Mouse (Mus musculus): Measurements from ENCODE around the gene Sf3b1. TPM values are rescaled to one million over a fixed set of nuclear protein-coding genes. Genes with fewer than 3 reads are reported as not detected.
"Not testable (repeated sequence)": the region's sequence is repeated elsewhere in the genome, so short reads cannot be mapped to it uniquely, and the experiment has no call there.

The Sf3b1 gene
- polyA plus RNA-seq, 1 experiment from 2014 or later: 360 TPM

- 86% methylated on average over 1 of the region's 1 CpGs for WGBS
- peaks cover 5% of the 10 kb centered on the region; the same call in 1 of the 2 replicates for H3K4me1 ChIP-seq (replicated peaks)
- no peak overlapping the region for H3K27ac ChIP-seq
- no peak for ATAC-seq (ENCODE audit: insufficient number of reproducible peaks, insufficient read depth, low FRiP score, low TSS enrichment, low read depth)
- peak overlapping the region; percentile 94 for H3K4me3 ChIP-seq (replicated peaks)
- no peaks in the 10 kb centered on the region for H3K9me3 ChIP-seq
- H3K27me3 ChIP-seq: no peaks in the 10 kb centered on the region
- H3K9ac ChIP-seq (replicated peaks): no peak overlapping the region
- H3K4me2 ChIP-seq: peak overlapping the region; percentile 54
- H3K36me3 ChIP-seq: no peaks in the 10 kb centered on the region
Observed at GRCm38 (mm10) chr1:55027966-55028365, 685 bp upstream of the Sf3b1 start.

- ATAC-seq (ENCODE audit: insufficient number of reproducible peaks, insufficient read depth, low FRiP score, low TSS enrichment, low read depth): peak; percentile 43; the same call in 1 of the 2 replicates
- peak overlapping the region; percentile 94 for H3K27ac ChIP-seq
- peak overlapping the region; percentile 94 for H3K4me3 ChIP-seq (replicated peaks)
Observed at GRCm38 (mm10) chr1:55026444-55027252, 633 bp downstream of the Sf3b1 start.

DNA sequence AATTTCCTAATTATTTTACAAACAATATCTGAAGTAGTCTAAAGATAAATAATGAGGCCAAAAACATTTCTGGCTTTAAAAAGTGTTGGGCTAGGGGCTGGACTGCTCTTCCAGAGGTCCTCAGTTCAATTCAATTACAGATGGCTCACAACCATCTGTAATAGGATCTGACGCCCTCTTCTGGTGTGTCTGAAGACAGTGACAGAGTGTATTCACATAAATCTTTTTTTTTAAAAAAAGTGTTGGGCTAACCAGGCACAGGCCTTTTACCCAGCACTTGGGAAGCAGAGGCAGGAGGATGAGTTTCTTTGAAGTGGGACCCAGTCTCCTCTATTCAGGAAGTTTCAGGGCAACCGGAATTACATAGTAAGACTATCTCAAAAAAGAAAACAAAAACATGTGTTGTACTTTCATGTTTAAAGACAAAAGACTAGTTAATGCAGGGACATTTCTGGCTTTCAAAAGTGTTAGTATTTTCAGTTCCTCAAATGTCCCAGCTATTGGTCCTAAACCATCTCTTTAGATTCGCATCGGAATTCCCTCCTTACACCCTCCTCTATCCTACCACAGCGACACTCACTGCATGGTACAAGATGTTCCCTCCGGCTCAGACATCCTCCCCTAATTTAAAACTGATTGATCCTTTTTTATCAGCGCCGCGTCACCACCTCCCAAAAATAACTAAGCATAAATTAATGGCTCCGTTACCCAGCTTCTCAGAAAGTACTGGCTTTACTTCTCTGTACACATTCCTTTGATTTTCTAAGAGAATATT is 1.4 kb downstream of the Sf3b1 start:
- no peak for ATAC-seq (ENCODE audit: insufficient number of reproducible peaks, insufficient read depth, low FRiP score, low TSS enrichment, low read depth)
- peak overlapping the region; percentile 94 for H3K27ac ChIP-seq
- H3K4me2 ChIP-seq: peak overlapping the region; percentile 67
- H3K9ac ChIP-seq (replicated peaks): peak overlapping the region; percentile 98
- 14% methylated on average over 10 of the region's 10 CpGs for WGBS
- H3K27me3 ChIP-seq: no peaks in the 10 kb centered on the region
- H3K4me3 ChIP-seq (replicated peaks): peak overlapping the region; percentile 94
- no peaks in the 10 kb centered on the region for H3K9me3 ChIP-seq
- no peaks in the 10 kb centered on the region for H3K36me3 ChIP-seq
- H3K4me1 ChIP-seq (replicated peaks): peaks cover 5% of the 10 kb centered on the region; the same call in 1 of the 2 replicates

More at GRCm38 (mm10) chr1:55026444-55027252, 633 bp downstream of the Sf3b1 start:
- peaks cover 5% of the 10 kb centered on the region; the same call in 1 of the 2 replicates for H3K4me1 ChIP-seq (replicated peaks)
- H3K27me3 ChIP-seq: no peaks in the 10 kb centered on the region
- H3K36me3 ChIP-seq: no peaks in the 10 kb centered on the region
- H3K9ac ChIP-seq (replicated peaks): peak overlapping the region; percentile 98
- H3K9me3 ChIP-seq: no peaks in the 10 kb centered on the region
- WGBS: under 1% methylated on average over 55 of the region's 55 CpGs
- H3K4me2 ChIP-seq: peak overlapping the region; percentile 67

DNA sequence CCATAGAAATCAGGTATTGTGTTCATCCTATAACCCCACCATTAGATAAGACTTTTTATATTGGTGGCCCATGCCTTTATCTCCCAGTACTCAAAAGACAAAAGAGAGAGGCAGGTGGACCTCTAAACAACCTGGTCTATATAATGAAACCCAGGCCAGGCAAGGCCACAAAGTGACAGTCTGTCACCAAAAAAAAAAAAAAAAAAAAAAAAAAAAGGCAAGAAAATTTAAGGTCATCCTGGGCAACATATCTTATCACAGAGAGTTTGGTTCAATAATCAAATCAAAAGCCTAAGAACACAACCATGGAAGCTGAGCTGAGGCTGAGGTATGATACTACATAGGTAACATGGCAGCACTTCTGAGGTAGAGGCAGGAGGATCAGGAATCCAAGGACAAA is 5.4 kb downstream of the Sf3b1 start:
- H3K27me3 ChIP-seq: no peaks in the 10 kb centered on the region
- no peak overlapping the region for H3K9ac ChIP-seq (replicated peaks)
- peaks cover 5% of the 10 kb centered on the region; the same call in 1 of the 2 replicates for H3K4me1 ChIP-seq (replicated peaks)
- H3K36me3 ChIP-seq: peaks cover 22% of the 10 kb centered on the region
- H3K9me3 ChIP-seq: no peaks in the 10 kb centered on the region
- no peak for ATAC-seq (ENCODE audit: insufficient number of reproducible peaks, insufficient read depth, low FRiP score, low TSS enrichment, low read depth)
- H3K27ac ChIP-seq: no peak overlapping the region
- H3K4me2 ChIP-seq: no peak overlapping the region
- no peak overlapping the region for H3K4me3 ChIP-seq (replicated peaks)

GRCm38 (mm10) chr1:55012513-55012912 is 14.8 kb downstream of the Sf3b1 start:
- Histone ChIP-seq H3K36me3 (peaks cover 87% of the 10 kb centered on the region), H3K9me3 (no peaks in the 10 kb centered on the region)

DNA sequence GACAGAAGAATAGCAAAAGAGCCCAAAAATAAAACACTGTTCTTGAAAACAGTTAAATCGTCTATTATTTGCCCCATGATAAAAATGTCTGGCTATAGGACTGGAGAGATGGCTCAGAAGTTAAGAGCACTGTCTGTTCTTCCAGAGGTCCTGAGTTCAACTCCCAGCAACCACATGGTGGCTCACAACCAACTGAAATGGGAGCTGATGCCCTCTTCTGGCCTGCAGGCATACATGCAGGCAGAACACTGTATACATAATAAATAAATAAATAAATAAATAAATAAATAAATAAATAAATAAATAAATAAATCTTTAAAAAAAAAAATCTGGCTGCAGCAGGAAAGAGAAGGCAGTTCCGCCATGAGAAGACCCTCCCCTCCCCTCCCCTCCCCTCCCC is 19.0 kb downstream of the Sf3b1 start:
- H3K36me3 ChIP-seq: peaks cover 88% of the 10 kb centered on the region
- H3K4me2 ChIP-seq; H3K27ac ChIP-seq; H3K4me1 ChIP-seq (replicated peaks); H3K27me3 ChIP-seq; H3K4me3 ChIP-seq (replicated peaks); H3K9me3 ChIP-seq; H3K9ac ChIP-seq (replicated peaks); ATAC-seq (ENCODE audit: insufficient number of reproducible peaks, insufficient read depth, low FRiP score, low TSS enrichment, low read depth): not testable (repeated sequence)
- 75% methylated on average over 2 of the region's 2 CpGs for WGBS

More at GRCm38 (mm10) chr1:55012513-55012912, 14.8 kb downstream of the Sf3b1 start:
- no peak overlapping the region for H3K9ac ChIP-seq (replicated peaks)
- no peak overlapping the region for H3K4me3 ChIP-seq (replicated peaks)
- no peaks in the 10 kb centered on the region for H3K4me1 ChIP-seq (replicated peaks)
- H3K27me3 ChIP-seq: no peaks in the 10 kb centered on the region
- WGBS: 62% methylated on average over 3 of the region's 3 CpGs
- H3K4me2 ChIP-seq: no peak overlapping the region
- H3K27ac ChIP-seq: no peak overlapping the region
- ATAC-seq (ENCODE audit: insufficient number of reproducible peaks, insufficient read depth, low FRiP score, low TSS enrichment, low read depth): no peak

- no peaks in the 10 kb centered on the region for H3K4me1 ChIP-seq (replicated peaks)
- WGBS: 96% methylated on average over 5 of the region's 5 CpGs
- H3K27me3 ChIP-seq: no peaks in the 10 kb centered on the region
- no peak for ATAC-seq (ENCODE audit: insufficient number of reproducible peaks, insufficient read depth, low FRiP score, low TSS enrichment, low read depth)
- no peak overlapping the region for H3K9ac ChIP-seq (replicated peaks)
- H3K27ac ChIP-seq: no peak overlapping the region
- H3K4me2 ChIP-seq: no peak overlapping the region
- no peak overlapping the region for H3K4me3 ChIP-seq (replicated peaks)
- H3K9me3 ChIP-seq: no peaks in the 10 kb centered on the region
- H3K36me3 ChIP-seq: peaks cover 85% of the 10 kb centered on the region
Observed at GRCm38 (mm10) chr1:54993581-54993980, 33.7 kb downstream of the Sf3b1 start.

- H3K4me2 ChIP-seq: no peak overlapping the region
- H3K27me3 ChIP-seq: no peaks in the 10 kb centered on the region
- H3K9ac ChIP-seq (replicated peaks): no peak overlapping the region
- no peak overlapping the region for H3K27ac ChIP-seq
- no peak for ATAC-seq (ENCODE audit: insufficient number of reproducible peaks, insufficient read depth, low FRiP score, low TSS enrichment, low read depth)
- peaks cover 60% of the 10 kb centered on the region for H3K36me3 ChIP-seq
- 94% methylated on average over 5 of the region's 5 CpGs for WGBS
- no peaks in the 10 kb centered on the region for H3K4me1 ChIP-seq (replicated peaks)
- H3K4me3 ChIP-seq (replicated peaks): no peak overlapping the region
- H3K9me3 ChIP-seq: no peaks in the 10 kb centered on the region
Observed at GRCm38 (mm10) chr1:54986248-54986647, 41.0 kb downstream of the Sf3b1 start.

DNA sequence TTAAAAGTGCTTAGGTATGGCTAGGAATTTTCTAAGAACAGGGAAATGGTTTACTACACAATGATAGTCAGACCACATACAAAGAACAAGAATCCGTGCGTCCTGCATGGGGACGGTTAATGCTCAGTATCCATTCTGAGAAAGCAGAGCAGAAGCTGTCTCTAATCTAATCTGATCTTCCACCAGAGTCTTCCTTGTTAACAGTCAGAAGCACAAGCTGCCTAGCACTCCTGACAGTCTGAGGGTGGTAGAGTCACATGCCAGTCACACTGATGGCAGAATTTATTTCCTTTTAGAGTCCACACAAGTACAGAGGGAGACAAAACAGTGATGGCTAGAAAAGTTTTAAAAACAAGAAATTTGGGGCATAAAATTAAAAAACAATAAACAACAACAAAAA is 41.5 kb downstream of the Sf3b1 start:
- no peak overlapping the region for H3K27ac ChIP-seq
- H3K9ac ChIP-seq (replicated peaks): no peak overlapping the region
- H3K36me3 ChIP-seq: peaks cover 56% of the 10 kb centered on the region
- no peaks in the 10 kb centered on the region for H3K9me3 ChIP-seq
- 92% methylated on average over 3 of the region's 3 CpGs for WGBS
- H3K4me1 ChIP-seq (replicated peaks): no peaks in the 10 kb centered on the region
- no peak overlapping the region for H3K4me3 ChIP-seq (replicated peaks)
- no peaks in the 10 kb centered on the region for H3K27me3 ChIP-seq
- no peak for ATAC-seq (ENCODE audit: insufficient number of reproducible peaks, insufficient read depth, low FRiP score, low TSS enrichment, low read depth)
- H3K4me2 ChIP-seq: no peak overlapping the region

DNA sequence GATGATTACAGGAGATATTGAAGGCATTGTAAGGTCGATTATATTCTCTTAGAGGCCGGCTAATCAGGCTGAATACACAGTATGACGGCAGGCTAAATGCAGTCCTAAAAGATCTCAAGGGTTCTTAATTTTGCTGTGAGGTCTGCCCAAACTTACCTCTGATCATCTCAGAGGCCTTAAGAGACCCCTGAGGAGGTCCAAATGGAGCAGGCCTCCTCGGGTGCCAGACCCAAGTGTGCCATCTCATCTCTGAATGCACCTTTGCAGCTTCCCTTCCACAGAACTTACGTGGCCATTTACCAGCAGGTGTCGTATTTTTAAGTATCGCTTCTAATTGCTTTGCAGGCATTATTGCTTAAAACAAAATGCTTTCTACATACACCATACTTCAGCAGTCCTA is 43.1 kb downstream of the Sf3b1 start:
- Histone ChIP-seq H3K27me3 (no peaks in the 10 kb centered on the region), H3K4me2 (no peak overlapping the region), H3K4me3 (replicated peaks) (no peak overlapping the region), H3K36me3 (peaks cover 42% of the 10 kb centered on the region), H3K9ac (replicated peaks) (no peak overlapping the region), H3K4me1 (replicated peaks) (no peaks in the 10 kb centered on the region), H3K27ac (no peak overlapping the region), H3K9me3 (no peaks in the 10 kb centered on the region)
- 88% methylated on average over 7 of the region's 7 CpGs for WGBS
- no peak for ATAC-seq (ENCODE audit: insufficient number of reproducible peaks, insufficient read depth, low FRiP score, low TSS enrichment, low read depth)

- Histone ChIP-seq H3K27ac (no peak overlapping the region), H3K9me3 (no peaks in the 10 kb centered on the region), H3K27me3 (no peaks in the 10 kb centered on the region), H3K36me3 (peaks cover 38% of the 10 kb centered on the region), H3K4me3 (replicated peaks) (no peak overlapping the region), H3K4me1 (replicated peaks) (no peaks in the 10 kb centered on the region), H3K4me2 (no peak overlapping the region), H3K9ac (replicated peaks) (no peak overlapping the region)
- ATAC-seq (ENCODE audit: insufficient number of reproducible peaks, insufficient read depth, low FRiP score, low TSS enrichment, low read depth): no peak
- WGBS: 72% methylated on average over 3 of the region's 3 CpGs
Observed at GRCm38 (mm10) chr1:54983339-54983738, 43.9 kb downstream of the Sf3b1 start.
